Mouse (Mus musculus) lung, postnatal 0 days (tissue): Measurements from ENCODE around the gene Lrrfip2.

Experiments
- CTCF ChIP-seq: IDR thresholded peaks from 2 replicates; pipeline ENCODE4 v1.5.1; 2016; ENCODE audit warnings: antibody characterized with exemption, mild to moderate bottlenecking
- EP300 ChIP-seq: IDR thresholded peaks from 2 replicates; pipeline ENCODE4 v1.6.1; 2016; ENCODE audit warnings: antibody characterized with exemption, mild to moderate bottlenecking, control low read depth

- no peak for TF ChIP-seq CTCF
- TF ChIP-seq EP300 = peak; percentile 76
Observed at GRCm38 (mm10) chr9:111145497-111146190, 28.3 kb downstream of the Lrrfip2 start.
